Mouse (Mus musculus) urinary bladder, postnatal 25 days (tissue): ENCODE data around the gene Pdxk.
"Not testable (repeated sequence)": the region's sequence is repeated elsewhere in the genome, so short reads cannot be mapped to it uniquely, and the experiment has no call there.

Experiments
- DNase-seq: peaks from one replicate; pipeline ENCODE4 v3.0.0; 2022; ENCODE audit warnings: low spot score

The Pdxk gene

GRCm38 (mm10) chr10:78464792-78465207 is at the start of gene Pdxk:
Pdxk (minus strand) TSS chr10:78464975.
- peak; percentile 92 for DNase-seq

DNA sequence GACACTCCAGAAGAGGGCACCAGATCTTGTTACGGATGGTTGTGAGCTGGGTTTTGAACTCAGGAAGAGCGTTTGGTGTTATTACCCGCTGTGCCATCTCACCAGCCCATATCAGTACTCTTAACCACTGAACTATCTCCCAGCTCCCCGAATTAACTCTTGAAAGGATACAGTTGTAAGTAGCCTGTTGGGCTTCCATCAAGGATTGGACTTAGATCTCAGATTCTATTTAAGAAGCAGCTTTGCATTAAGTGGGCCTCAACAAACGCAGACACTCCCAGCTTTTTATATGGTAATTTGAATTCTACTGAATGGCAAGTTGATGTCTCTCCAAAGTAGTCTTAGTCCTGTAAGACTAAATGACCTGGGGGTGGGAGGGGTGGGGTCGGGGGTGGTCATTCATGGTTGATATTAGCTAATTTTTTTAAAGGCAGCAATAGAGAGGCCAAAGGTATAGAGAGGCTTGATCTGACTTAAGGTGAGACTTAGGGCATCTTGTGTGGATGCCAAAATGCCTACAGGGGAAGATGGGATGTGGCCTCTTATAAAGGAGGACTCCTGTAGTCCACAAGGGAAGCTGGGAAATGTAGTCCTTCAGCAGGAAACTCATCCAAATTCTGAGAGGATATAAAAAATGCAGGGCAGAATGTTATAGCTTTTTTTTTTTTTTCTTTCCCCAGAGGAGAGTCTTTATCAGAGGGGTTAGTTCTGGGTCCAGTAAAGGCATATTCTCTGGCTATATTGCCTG is 38.4 kb upstream of the Pdxk start:
- no peak for DNase-seq

DNA sequence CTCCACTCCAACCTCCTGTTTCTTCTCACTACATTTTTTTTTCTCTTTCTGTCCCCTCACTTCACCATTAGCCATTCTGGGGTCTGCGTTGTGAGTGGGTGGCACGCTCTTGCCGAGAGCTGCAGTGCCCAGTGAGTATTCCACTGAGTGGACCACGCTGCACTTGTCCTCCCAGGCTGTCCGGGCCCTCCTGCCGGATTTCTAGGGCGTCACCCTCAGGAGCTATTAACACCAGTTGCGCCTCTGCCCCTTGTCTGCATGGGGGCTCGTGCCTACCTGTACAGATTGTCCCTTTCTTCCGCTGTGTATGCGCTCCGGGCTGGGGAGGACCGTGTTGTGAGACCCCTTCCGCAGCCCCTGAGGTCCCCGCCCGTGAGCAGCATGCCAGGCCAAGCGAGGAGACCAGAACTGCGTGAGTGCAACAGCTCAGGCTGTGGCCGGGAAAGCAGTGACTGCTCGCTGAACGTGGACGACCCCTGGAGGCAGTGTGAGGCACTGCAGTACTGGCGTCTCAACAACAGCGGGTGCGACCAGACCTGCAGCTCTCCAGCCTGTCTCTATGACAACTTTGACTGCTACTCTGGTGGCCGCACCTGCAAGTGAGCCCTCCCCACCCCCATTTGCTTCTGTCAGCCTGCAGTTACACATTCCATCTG is 22.8 kb upstream of the Pdxk start:
- DNase-seq, result peak; percentile 83

GRCm38 (mm10) chr10:78486871-78487270 is 22.1 kb upstream of the Pdxk start:
- no peak for DNase-seq

DNA sequence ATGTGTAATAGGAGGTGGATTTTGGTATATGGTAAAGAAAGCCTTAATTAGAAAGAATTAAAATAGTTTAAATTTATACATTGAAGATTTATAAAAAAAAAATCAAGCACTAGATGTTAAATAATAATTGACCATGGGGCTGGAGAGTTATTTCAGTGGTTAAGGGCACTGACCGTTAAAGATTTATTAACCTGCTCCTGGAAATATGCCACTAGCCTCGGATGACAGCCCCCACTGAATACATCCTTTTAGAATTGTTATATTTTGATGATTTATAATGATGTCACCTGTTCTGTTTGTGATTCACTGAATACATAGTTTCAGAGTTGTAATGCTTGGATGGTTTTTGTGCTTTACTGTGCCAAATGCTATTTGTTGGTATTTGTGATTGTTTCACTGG is 20.6 kb upstream of the Pdxk start:
- DNase-seq, result not testable (repeated sequence)

GRCm38 (mm10) chr10:78481928-78482499 is 17.2 kb upstream of the Pdxk start:
- DNase-seq, result no peak

- no peak for DNase-seq
These were observed 16.5 kb upstream of the Pdxk start for GRCm38 (mm10) chr10:78480954-78481927.

GRCm38 (mm10) chr10:78476821-78477220 is 12.0 kb upstream of the Pdxk start:
- no peak for DNase-seq

- no peak for DNase-seq
These were observed 10.0 kb upstream of the Pdxk start for GRCm38 (mm10) chr10:78474759-78475158.

- DNase-seq, result no peak
These were observed 8.7 kb upstream of the Pdxk start for GRCm38 (mm10) chr10:78473434-78473833.

GRCm38 (mm10) chr10:78472046-78472445 is 7.3 kb upstream of the Pdxk start:
- DNase-seq, result no peak

GRCm38 (mm10) chr10:78470582-78471313 is 6.0 kb upstream of the Pdxk start:
- no peak for DNase-seq

DNA sequence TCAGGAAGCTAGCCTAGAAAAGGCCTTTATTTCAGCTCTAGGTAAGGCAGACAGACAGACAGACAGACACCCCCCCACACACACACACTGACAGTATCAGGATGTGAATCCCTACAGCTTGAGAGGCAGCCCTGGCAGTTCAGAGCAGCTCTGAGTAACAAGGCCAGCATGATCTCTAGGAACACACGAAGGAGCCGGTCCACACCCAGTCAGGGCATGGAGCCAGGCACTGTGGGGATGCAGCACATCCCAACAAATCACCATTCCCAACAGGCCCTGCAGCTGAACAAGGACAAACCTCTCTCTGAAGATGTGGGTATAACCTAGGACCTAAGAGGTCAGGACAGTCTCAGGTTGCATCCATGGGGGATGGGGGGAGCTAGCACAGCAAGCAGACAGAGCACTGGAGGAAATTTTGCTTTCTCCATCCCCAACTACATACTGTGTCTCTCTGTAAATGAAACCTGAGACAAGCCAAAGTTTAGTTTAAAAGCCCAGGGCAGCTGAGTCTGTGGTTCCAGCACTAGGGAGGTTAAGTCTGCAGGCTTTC is 3.1 kb upstream of the Pdxk start:
- no peak for DNase-seq

GRCm38 (mm10) chr10:78466647-78467046 is 1.9 kb upstream of the Pdxk start:
- no peak for DNase-seq

- DNase-seq, result no peak
These were observed 697 bp upstream of the Pdxk start for GRCm38 (mm10) chr10:78465472-78465871.

DNA sequence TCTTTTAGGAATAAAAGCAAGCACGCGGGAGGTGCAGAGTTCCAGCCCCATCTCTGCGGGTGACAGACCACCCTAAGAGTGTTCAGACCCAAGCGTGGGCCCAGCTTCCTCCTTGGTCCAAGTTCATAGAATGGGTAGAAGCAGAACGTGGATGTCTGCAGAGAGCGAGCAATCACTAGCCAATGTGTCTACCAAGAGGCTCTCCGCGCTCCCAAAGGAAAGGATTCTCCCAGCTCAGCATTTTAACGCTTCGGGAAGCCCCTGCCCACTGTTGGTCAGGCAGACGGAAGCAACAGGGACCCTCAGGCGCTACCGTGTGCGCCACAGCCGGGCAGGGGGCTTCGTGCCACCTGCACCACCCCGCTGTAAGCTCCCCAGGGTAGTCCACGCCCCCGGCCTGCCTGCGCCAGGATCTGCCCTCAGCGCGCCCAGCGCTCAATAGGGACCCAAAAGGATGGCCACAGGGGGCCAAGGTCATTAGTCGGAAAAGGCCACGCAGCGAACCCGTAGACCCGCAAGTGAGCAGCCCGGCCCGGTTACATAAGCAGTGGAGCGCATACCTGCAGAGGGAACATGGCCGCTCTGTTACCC is 479 bp downstream of the Pdxk start:
- DNase-seq, result peak; percentile 38

- no peak for DNase-seq
These were observed 1.0 kb downstream of the Pdxk start for GRCm38 (mm10) chr10:78463769-78464167.

- DNase-seq, result no peak
These were observed 1.6 kb downstream of the Pdxk start for GRCm38 (mm10) chr10:78462945-78463768.

GRCm38 (mm10) chr10:78461767-78462166 is 3.0 kb downstream of the Pdxk start:
- no peak for DNase-seq

DNA sequence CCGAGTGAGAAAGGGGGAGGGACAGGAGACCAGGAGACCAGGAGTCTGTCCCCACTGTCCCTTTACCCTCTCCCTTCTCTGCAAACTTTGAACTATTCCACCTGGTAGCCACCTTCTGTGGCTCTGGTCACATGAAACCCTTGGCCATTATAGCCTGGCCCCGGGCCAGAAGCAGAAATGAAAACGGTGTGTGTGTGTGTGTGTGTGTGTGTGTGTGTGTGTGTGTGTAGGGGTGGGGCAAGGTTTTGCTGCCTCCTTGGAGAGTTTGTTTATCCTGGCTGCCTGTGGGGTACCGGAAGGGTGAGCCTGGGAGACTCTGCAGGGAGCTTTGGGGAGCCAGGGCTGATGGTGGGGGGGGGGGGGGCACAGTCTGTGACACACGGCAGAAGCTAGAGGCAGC is 4.3 kb downstream of the Pdxk start:
- no peak for DNase-seq
